Mouse (Mus musculus): ENCODE measurements around the gene Asprv1. TPM values are rescaled to one million over a fixed set of nuclear protein-coding genes. Genes with fewer than 3 reads are reported as not detected.
A peak's percentile ranks its signal among the peaks of the same experiment; 100 is the strongest.

The Asprv1 gene
- total RNA-seq, 2 experiments from 2014 or later = 1.2 to 1.8 TPM

GRCm38 (mm10) chr6:86615301-86615700 lies 12.7 kb upstream of the Asprv1 start:
- DNase-seq (ENCODE audit: low spot score in 2 of 2) = no peak

- DNase-seq (ENCODE audit: low spot score in 2 of 2) = no peak
Measured at GRCm38 (mm10) chr6:86623201-86623600, 4.8 kb upstream of the Asprv1 start.

GRCm38 (mm10) chr6:86624074-86625030 lies 3.6 kb upstream of the Asprv1 start:
- peak in 1 of 2 experiments; percentile 10 for DNase-seq (ENCODE audit: low spot score in 2 of 2)

GRCm38 (mm10) chr6:86630141-86630540 lies 2.2 kb downstream of the Asprv1 start:
- DNase-seq (ENCODE audit: low spot score in 2 of 2) = peak in 1 of 2 experiments; percentile 13

GRCm38 (mm10) chr6:86636495-86636894 lies 8.5 kb downstream of the Asprv1 start:
- DNase-seq (ENCODE audit: low spot score in 2 of 2) = no peak

- DNase-seq (ENCODE audit: low spot score in 2 of 2) = no peak
Measured at GRCm38 (mm10) chr6:86637171-86637835, 9.3 kb downstream of the Asprv1 start.

GRCm38 (mm10) chr6:86637860-86638259 lies 9.9 kb downstream of the Asprv1 start:
- DNase-seq (ENCODE audit: low spot score in 2 of 2) = no peak

- no peak for DNase-seq (ENCODE audit: low spot score in 2 of 2)
Measured at GRCm38 (mm10) chr6:86638434-86638833, 10.5 kb downstream of the Asprv1 start.

GRCm38 (mm10) chr6:86639180-86640160 lies 11.5 kb downstream of the Asprv1 start:
- DNase-seq (ENCODE audit: low spot score in 2 of 2) = no peak

GRCm38 (mm10) chr6:86640161-86640560 lies 12.2 kb downstream of the Asprv1 start:
- no peak for DNase-seq (ENCODE audit: low spot score in 2 of 2)

GRCm38 (mm10) chr6:86640776-86641175 lies 12.8 kb downstream of the Asprv1 start:
- DNase-seq (ENCODE audit: low spot score in 2 of 2) = no peak

- DNase-seq (ENCODE audit: low spot score in 2 of 2) = no peak
Measured at GRCm38 (mm10) chr6:86641716-86642115, 13.8 kb downstream of the Asprv1 start.

GRCm38 (mm10) chr6:86644775-86645400 lies 16.9 kb downstream of the Asprv1 start:
- DNase-seq (ENCODE audit: low spot score in 2 of 2) = no peak

GRCm38 (mm10) chr6:86645551-86645950 lies 17.6 kb downstream of the Asprv1 start:
- no peak for DNase-seq (ENCODE audit: low spot score in 2 of 2)

- no peak for DNase-seq (ENCODE audit: low spot score in 2 of 2)
Measured at GRCm38 (mm10) chr6:86646143-86646542, 18.2 kb downstream of the Asprv1 start.

GRCm38 (mm10) chr6:86653026-86653425 lies 25.1 kb downstream of the Asprv1 start:
- DNase-seq (ENCODE audit: low spot score in 2 of 2) = no peak

- no peak for DNase-seq (ENCODE audit: low spot score in 2 of 2)
Measured at GRCm38 (mm10) chr6:86654270-86654916, 26.4 kb downstream of the Asprv1 start.

- no peak for DNase-seq (ENCODE audit: low spot score in 2 of 2)
Measured at GRCm38 (mm10) chr6:86658501-86658900, 30.5 kb downstream of the Asprv1 start.

- DNase-seq (ENCODE audit: low spot score in 2 of 2) = no peak
Measured at GRCm38 (mm10) chr6:86660161-86660877, 32.4 kb downstream of the Asprv1 start.
